Mouse (Mus musculus) small intestine, adult 2 months (tissue): ENCODE measurements around the gene Camta2. TPM values are rescaled to one million over a fixed set of nuclear protein-coding genes. Genes with fewer than 3 reads are reported as not detected.

Source experiments
- H3K27ac ChIP-seq: fragments of 200-500 bp; 2 replicates; pipeline ENCODE4 v1.5.1; 2012; ENCODE audit warnings: low read depth, low read length, control low read depth, inconsistent platforms; ENCODE audit not compliant: insufficient read depth
- H3K27me3 ChIP-seq: fragments of 200-500 bp; 2 replicates; pipeline ENCODE4 v1.6.1; 2012; ENCODE audit warnings: mild to moderate bottlenecking, moderate library complexity, low read length, inconsistent platforms; ENCODE audit not compliant: control insufficient read depth, insufficient read depth
- H3K36me3 ChIP-seq: fragments of 200-500 bp; 2 replicates; pipeline ENCODE4 v1.6.1; 2012; ENCODE audit warnings: mild to moderate bottlenecking, low read length, control low read depth, inconsistent platforms; ENCODE audit not compliant: control insufficient read depth, insufficient read depth
- H3K4me1 ChIP-seq: fragments of 200-500 bp; 2 replicates; pipeline ENCODE4 v1.6.1; 2012; ENCODE audit warnings: low read length, inconsistent platforms, mixed read lengths; ENCODE audit not compliant: control insufficient read depth, insufficient read depth, insufficient read length
- H3K4me3 ChIP-seq: fragments of 200-500 bp; 2 replicates; pipeline ENCODE4 v1.5.1; 2012; ENCODE audit warnings: low read depth, mild to moderate bottlenecking, control low read depth, inconsistent platforms, low read length, moderate library complexity
- CTCF ChIP-seq: fragments of 200-500 bp; IDR thresholded peaks from 2 replicates; pipeline ENCODE4 v1.5.1; 2012; ENCODE audit warnings: low read depth, mild to moderate bottlenecking, control low read depth, inconsistent platforms, low read length, moderate library complexity, mixed read lengths; ENCODE audit not compliant: insufficient replicate concordance, insufficient read length; ENCODE audit errors: extremely low read depth
- POLR2A ChIP-seq: fragments of 200-500 bp; IDR thresholded peaks from 2 replicates; pipeline ENCODE4 v1.6.1; 2012; ENCODE audit warnings: low read depth, mild to moderate bottlenecking, control low read depth, inconsistent platforms, low read length, moderate library complexity
- WGBS: fragments of 180-500 bp; shearing (Covaris S2); methylation state at CpG from one replicate; pipeline ENCODE4 v1.1.7; 2018; 5-methylcytosine and 5-hydroxymethylcytosine counted together
- polyA plus RNA-seq: library from polyadenylated mRNA; depleted of rRNA; stranded (reverse); fragments of >200 nt; gene quantifications from 2 replicates; pipeline ENCODE4 v1.2.3, GENCODE M21; 2012

Camta2 gene
- polyA plus RNA-seq, 1 experiment: 66.7 TPM

GRCm38 (mm10) chr11:70693504-70693903 is 5.6 kb upstream of the Camta2 start:
- H3K4me3 ChIP-seq: no peak overlapping the region
- WGBS: 80% methylated on average over 3 of the region's 3 CpGs
- H3K27me3 ChIP-seq: 0 out of 2 replicates have a peak, but pooled peaks cover 2% of the 10 kb centered on the region
- no peak for TF ChIP-seq POLR2A
- no peak for TF ChIP-seq CTCF
- no peak overlapping the region for H3K27ac ChIP-seq
- no peaks in the 10 kb centered on the region for H3K36me3 ChIP-seq
- peaks cover 4% of the 10 kb centered on the region; the same call in 1 of the 2 replicates for H3K4me1 ChIP-seq

- no peak overlapping the region for H3K4me3 ChIP-seq
- no peak overlapping the region for H3K27ac ChIP-seq
- 27% methylated on average over 4 of the region's 4 CpGs for WGBS
- peaks cover 24% of the 10 kb centered on the region for H3K4me1 ChIP-seq
- peaks cover 11% of the 10 kb centered on the region for H3K36me3 ChIP-seq
- TF ChIP-seq POLR2A (no peak), CTCF (no peak)
- H3K27me3 ChIP-seq: 0 out of 2 replicates have a peak, but pooled peaks cover 2% of the 10 kb centered on the region
These were observed 1.7 kb upstream of the Camta2 start for GRCm38 (mm10) chr11:70689578-70689977.

DNA sequence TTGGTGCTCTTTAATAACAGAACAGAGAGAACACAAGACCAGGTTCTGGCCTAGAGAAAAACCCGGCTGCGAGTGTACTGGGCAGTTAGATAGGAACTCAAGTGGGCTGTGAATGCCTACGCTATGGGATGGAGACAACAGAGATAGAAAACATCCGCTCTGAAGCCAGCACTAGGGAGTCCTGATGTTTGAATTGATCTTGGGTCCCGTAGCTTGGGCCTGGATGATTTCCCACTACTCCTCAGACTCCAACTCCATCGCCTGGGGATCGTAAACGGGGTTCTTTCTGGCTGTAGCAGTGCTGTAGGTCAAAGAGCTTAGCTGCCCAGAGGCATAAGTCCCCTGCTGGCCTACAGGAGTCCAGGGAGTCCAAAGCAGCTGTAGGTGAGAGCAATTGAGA is 467 bp upstream of the Camta2 start:
- H3K36me3 ChIP-seq: peaks cover 19% of the 10 kb centered on the region
- no peaks in the 10 kb centered on the region for H3K27me3 ChIP-seq
- WGBS: 29% methylated on average over 8 of the region's 8 CpGs
- H3K27ac ChIP-seq: peak overlapping the region; percentile 91
- H3K4me3 ChIP-seq: peak overlapping the region; percentile 89; the same call in 1 of the 2 replicates
- H3K4me1 ChIP-seq: peaks cover 34% of the 10 kb centered on the region
- no peak for TF ChIP-seq CTCF
- no peak for TF ChIP-seq POLR2A

- Histone ChIP-seq H3K4me3 (peak overlapping the region; percentile 89), H3K36me3 (peaks cover 31% of the 10 kb centered on the region), H3K4me1 (peaks cover 34% of the 10 kb centered on the region), H3K27me3 (no peaks in the 10 kb centered on the region), H3K27ac (peak overlapping the region; percentile 91)
- 0 out of 2 replicates have a peak, but pooled peaks have one; percentile 11 for TF ChIP-seq CTCF
- TF ChIP-seq POLR2A: no peak
- 2% methylated on average over 16 of the region's 16 CpGs for WGBS
These were observed 871 bp downstream of the Camta2 start for GRCm38 (mm10) chr11:70686901-70687566.

GRCm38 (mm10) chr11:70683640-70684039 is 4.3 kb downstream of the Camta2 start:
- H3K4me1 ChIP-seq: peaks cover 31% of the 10 kb centered on the region
- 85% methylated on average over 5 of the region's 5 CpGs for WGBS
- H3K36me3 ChIP-seq: peaks cover 59% of the 10 kb centered on the region
- H3K27ac ChIP-seq: peak overlapping the region; percentile 95
- no peaks in the 10 kb centered on the region for H3K27me3 ChIP-seq
- TF ChIP-seq POLR2A: no peak
- no peak for TF ChIP-seq CTCF
- H3K4me3 ChIP-seq: no peak overlapping the region

- TF ChIP-seq CTCF (no peak; the same call in 1 of the 2 replicates), POLR2A (no peak)
- Histone ChIP-seq H3K4me3 (no peak overlapping the region), H3K4me1 (peaks cover 27% of the 10 kb centered on the region), H3K27ac (no peak overlapping the region), H3K36me3 (peaks cover 70% of the 10 kb centered on the region), H3K27me3 (no peaks in the 10 kb centered on the region)
- WGBS: 70% methylated on average over 11 of the region's 11 CpGs
These were observed 5.9 kb downstream of the Camta2 start for GRCm38 (mm10) chr11:70681897-70682581.

DNA sequence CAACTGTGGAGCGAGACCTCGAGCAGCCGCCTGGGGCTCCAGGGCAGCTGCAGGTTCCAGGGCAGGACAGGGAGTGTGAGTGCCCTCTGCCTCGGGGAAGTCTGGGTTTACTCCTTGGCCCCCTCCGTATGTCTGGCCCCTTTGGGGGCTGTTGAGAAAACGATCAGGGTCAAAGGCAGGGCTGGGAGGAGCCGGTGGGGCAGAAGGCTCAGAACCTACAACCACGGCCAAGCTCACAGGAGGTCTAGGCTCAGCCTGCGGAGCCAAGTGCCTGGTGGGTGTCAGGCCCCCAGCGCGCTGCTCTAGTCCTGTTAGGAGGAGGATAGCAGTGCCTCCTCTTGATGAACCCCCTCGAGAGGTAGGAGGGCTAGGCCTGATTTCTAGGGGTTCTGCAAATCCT is 6.7 kb downstream of the Camta2 start:
- no peaks in the 10 kb centered on the region for H3K27me3 ChIP-seq
- TF ChIP-seq CTCF (no peak), POLR2A (no peak)
- peaks cover 22% of the 10 kb centered on the region for H3K4me1 ChIP-seq
- WGBS: 85% methylated on average over 12 of the region's 12 CpGs
- H3K27ac ChIP-seq: no peak overlapping the region
- no peak overlapping the region for H3K4me3 ChIP-seq
- H3K36me3 ChIP-seq: peaks cover 78% of the 10 kb centered on the region
